Mouse (Mus musculus) intestine, embryonic 16.5 days (tissue): Measurements from ENCODE around the gene Cd59b. TPM values are rescaled to one million over a fixed set of nuclear protein-coding genes. Genes with fewer than 3 reads are reported as not detected.

Source experiments
- ATAC-seq: fragments of 200-750 bp; cut with Nextera tagmentation; 2 replicates; pipeline ENCODE4 v1.8.0; 2017; ENCODE audit warnings: moderate TSS enrichment, moderate library complexity
- H3K27ac ChIP-seq: fragments of 300-500 bp; sonication (generic); 2 replicates; pipeline ENCODE4 v1.5.1; 2014; ENCODE audit warnings: mild to moderate bottlenecking, low read length
- H3K27me3 ChIP-seq: fragments of 300-500 bp; sonication (generic); replicated peaks from 2 replicates; pipeline ENCODE4 v1.6.1; 2014; ENCODE audit warnings: low read length, control low read depth, mixed read lengths; ENCODE audit not compliant: control insufficient read depth, insufficient read depth
- H3K36me3 ChIP-seq: fragments of 300-500 bp; sonication (generic); 2 replicates; pipeline ENCODE4 v1.6.1; 2014; ENCODE audit warnings: low read length, control low read depth; ENCODE audit not compliant: control insufficient read depth, insufficient read depth
- H3K4me1 ChIP-seq: fragments of 300-500 bp; sonication (generic); 2 replicates; pipeline ENCODE4 v1.6.1; 2014; ENCODE audit warnings: low read length, control low read depth, mixed read lengths; ENCODE audit not compliant: control insufficient read depth, insufficient read depth
- H3K4me2 ChIP-seq: fragments of 300-500 bp; sonication (generic); 2 replicates; pipeline ENCODE4 v1.6.1; 2014; ENCODE audit warnings: low read depth, low read length, control low read depth
- H3K4me3 ChIP-seq: fragments of 300-500 bp; sonication (generic); 2 replicates; pipeline ENCODE4 v1.5.1; 2014; ENCODE audit warnings: mild to moderate bottlenecking, low read length
- H3K9ac ChIP-seq: fragments of 300-500 bp; sonication (generic); 2 replicates; pipeline ENCODE4 v1.6.1; 2014; ENCODE audit warnings: low read depth, low read length
- H3K9me3 ChIP-seq: fragments of 300-500 bp; sonication (generic); 2 replicates; pipeline ENCODE4 v1.6.1; 2016; ENCODE audit warnings: low read length, control low read depth; ENCODE audit not compliant: control insufficient read depth
- WGBS: fragments of 180-500 bp; shearing (Covaris S2); extraction: QIAGEN DNeasy Blood & Tissue Kit; methylation state at CpG from one replicate; pipeline ENCODE4 v1.1.7; 2014; 5-methylcytosine and 5-hydroxymethylcytosine counted together
- polyA plus RNA-seq: library from polyadenylated mRNA; unstranded; fragments of >200 nt; fragmentation: Nextera tagmentation; extraction: Ambion mirVana; gene quantifications from 2 replicates; pipeline ENCODE4 v1.2.1, GENCODE M21; 2015

The Cd59b gene
- polyA plus RNA-seq, 1 experiment from 2014 or later = 6.8 TPM

GRCm38 (mm10) chr2:104035595-104035994 lies 34.1 kb upstream of the Cd59b start:
- ATAC-seq = no peak
- H3K9me3 ChIP-seq = no peaks in the 10 kb centered on the region
- 0 out of 2 replicates have a peak, but pooled peaks cover 2% of the 10 kb centered on the region for H3K36me3 ChIP-seq
- no peak overlapping the region for H3K9ac ChIP-seq
- no peak overlapping the region for H3K27ac ChIP-seq
- H3K4me2 ChIP-seq = no peak overlapping the region
- no peaks in the 10 kb centered on the region for H3K27me3 ChIP-seq
- 76% methylated on average over 6 of the region's 6 CpGs for WGBS
- H3K4me1 ChIP-seq = no peaks in the 10 kb centered on the region
- H3K4me3 ChIP-seq = no peak overlapping the region

- no peak for ATAC-seq
- no peaks in the 10 kb centered on the region for H3K27me3 ChIP-seq
- H3K9me3 ChIP-seq = no peaks in the 10 kb centered on the region
- H3K9ac ChIP-seq = no peak overlapping the region
- H3K4me1 ChIP-seq = no peaks in the 10 kb centered on the region
- H3K4me2 ChIP-seq = no peak overlapping the region
- H3K36me3 ChIP-seq = 0 out of 2 replicates have a peak, but pooled peaks cover 2% of the 10 kb centered on the region
- WGBS = 58% methylated on average over 3 of the region's 3 CpGs
- no peak overlapping the region for H3K4me3 ChIP-seq
- H3K27ac ChIP-seq = no peak overlapping the region
Observed at GRCm38 (mm10) chr2:104036316-104036715, 33.3 kb upstream of the Cd59b start.

GRCm38 (mm10) chr2:104038236-104038635 lies 31.4 kb upstream of the Cd59b start:
- Histone ChIP-seq H3K9ac (no peak overlapping the region), H3K4me1 (no peaks in the 10 kb centered on the region), H3K27ac (no peak overlapping the region), H3K36me3 (0 out of 2 replicates have a peak, but pooled peaks cover 2% of the 10 kb centered on the region), H3K4me3 (no peak overlapping the region), H3K4me2 (no peak overlapping the region), H3K9me3 (no peaks in the 10 kb centered on the region), H3K27me3 (no peaks in the 10 kb centered on the region)
- no peak for ATAC-seq
- WGBS = 77% methylated on average over 2 of the region's 2 CpGs

GRCm38 (mm10) chr2:104041632-104042031 lies 28.0 kb upstream of the Cd59b start:
- no peak for ATAC-seq
- Histone ChIP-seq H3K4me2 (no peak overlapping the region), H3K9ac (no peak overlapping the region), H3K4me3 (no peak overlapping the region), H3K27ac (no peak overlapping the region), H3K9me3 (no peaks in the 10 kb centered on the region), H3K27me3 (no peaks in the 10 kb centered on the region), H3K4me1 (no peaks in the 10 kb centered on the region), H3K36me3 (peaks cover 5% of the 10 kb centered on the region; the same call in 1 of the 2 replicates)
- 64% methylated on average over 5 of the region's 5 CpGs for WGBS

- Histone ChIP-seq H3K4me2 (no peak overlapping the region), H3K4me1 (no peaks in the 10 kb centered on the region), H3K4me3 (no peak overlapping the region), H3K27ac (no peak overlapping the region), H3K36me3 (peaks cover 3% of the 10 kb centered on the region; the same call in 1 of the 2 replicates), H3K9me3 (no peaks in the 10 kb centered on the region), H3K9ac (no peak overlapping the region), H3K27me3 (no peaks in the 10 kb centered on the region)
- 92% methylated on average over 15 of the region's 15 CpGs for WGBS
- ATAC-seq = no peak
Observed at GRCm38 (mm10) chr2:104042766-104043165, 26.9 kb upstream of the Cd59b start.

- Histone ChIP-seq H3K9me3 (no peaks in the 10 kb centered on the region), H3K36me3 (peaks cover 3% of the 10 kb centered on the region; the same call in 1 of the 2 replicates), H3K4me1 (no peaks in the 10 kb centered on the region), H3K4me2 (no peak overlapping the region), H3K27me3 (no peaks in the 10 kb centered on the region), H3K9ac (no peak overlapping the region), H3K4me3 (no peak overlapping the region), H3K27ac (no peak overlapping the region)
- WGBS = 36% methylated on average over 5 of the region's 5 CpGs
- ATAC-seq = no peak
Observed at GRCm38 (mm10) chr2:104043624-104044478, 25.8 kb upstream of the Cd59b start.

GRCm38 (mm10) chr2:104044479-104045080 lies 25.1 kb upstream of the Cd59b start:
- Histone ChIP-seq H3K36me3 (peaks cover 3% of the 10 kb centered on the region; the same call in 1 of the 2 replicates), H3K4me2 (no peak overlapping the region), H3K4me3 (no peak overlapping the region), H3K4me1 (no peaks in the 10 kb centered on the region), H3K27me3 (no peaks in the 10 kb centered on the region), H3K9me3 (no peaks in the 10 kb centered on the region), H3K9ac (no peak overlapping the region), H3K27ac (no peak overlapping the region)
- 77% methylated on average over 1 of the region's 1 CpGs for WGBS
- no peak for ATAC-seq

GRCm38 (mm10) chr2:104058381-104058780 lies 11.3 kb upstream of the Cd59b start:
- H3K36me3 ChIP-seq = peaks cover 4% of the 10 kb centered on the region; the same call in 1 of the 2 replicates
- no peak overlapping the region for H3K4me3 ChIP-seq
- H3K9me3 ChIP-seq = no peaks in the 10 kb centered on the region
- H3K27ac ChIP-seq = no peak overlapping the region
- no peak overlapping the region for H3K4me2 ChIP-seq
- no peaks in the 10 kb centered on the region; the same call in 1 of the 2 replicates for H3K4me1 ChIP-seq
- no peak for ATAC-seq
- no peak overlapping the region for H3K9ac ChIP-seq
- H3K27me3 ChIP-seq = no peaks in the 10 kb centered on the region
- 87% methylated on average over 1 of the region's 1 CpGs for WGBS

GRCm38 (mm10) chr2:104058954-104059353 lies 10.7 kb upstream of the Cd59b start:
- WGBS = 93% methylated on average over 4 of the region's 4 CpGs

More at GRCm38 (mm10) chr2:104058954-104059353, 10.7 kb upstream of the Cd59b start:
- Histone ChIP-seq H3K36me3 (peaks cover 4% of the 10 kb centered on the region; the same call in 1 of the 2 replicates), H3K9ac (no peak overlapping the region), H3K4me2 (no peak overlapping the region), H3K4me1 (no peaks in the 10 kb centered on the region; the same call in 1 of the 2 replicates), H3K27ac (no peak overlapping the region), H3K27me3 (no peaks in the 10 kb centered on the region), H3K9me3 (no peaks in the 10 kb centered on the region), H3K4me3 (no peak overlapping the region)
- ATAC-seq = no peak
